ENCODE assay signal across 9 mouse cellular contexts in the genomic region with DNA sequence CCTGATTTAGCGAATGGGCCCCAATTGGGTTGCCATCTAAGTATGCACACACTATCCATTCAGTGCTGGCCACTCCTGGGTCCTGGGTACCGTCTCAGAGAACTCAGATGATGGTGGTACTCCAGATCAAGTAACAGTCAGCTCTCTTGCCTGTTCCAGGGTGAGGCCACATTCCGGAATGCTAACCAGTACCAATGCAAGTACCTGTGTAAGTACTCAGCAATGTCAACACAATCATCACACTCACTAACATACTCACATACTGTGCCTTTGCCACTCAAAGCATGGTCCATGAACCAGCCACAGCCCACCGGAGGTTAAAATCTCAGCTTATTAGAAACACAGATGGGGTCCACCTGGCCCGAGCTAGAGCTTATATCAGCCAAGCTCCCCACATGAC. TPM values are rescaled to one million over a fixed set of nuclear protein-coding genes. Genes with fewer than 3 reads are reported as not detected.
DNase-seq lines count a peak whose midpoint lies in the region; ATAC-seq and TF ChIP-seq lines count a peak whose summit lies in the region.
"Had no signal": no experiment of that assay in that cellular context is flagged by ENCODE, and none has a peak within 500 bp of the region (broad histone marks: within the 10 kb centered on the region; RNA-seq: fewer than 3 reads in every experiment).

No protein-coding gene starts in this region.

- H3K36me3 ChIP-seq in intestine, embryonic 14.5 days (ENCODE audit: control insufficient read depth, insufficient read depth, low read length): no peaks in the 10 kb centered on the region
- H3K36me3 ChIP-seq in intestine, postnatal 0 days (ENCODE audit: control insufficient read depth, insufficient read depth): no peaks in the 10 kb centered on the region
- H3K36me3 ChIP-seq in neural tube, embryonic 11.5 days (ENCODE audit: control insufficient read depth, insufficient read depth, low read length): no peaks in the 10 kb centered on the region
- H3K36me3 ChIP-seq in limb, embryonic 11.5 days (ENCODE audit: control insufficient read depth, insufficient read depth, low read length): no peaks in the 10 kb centered on the region
- H3K36me3 ChIP-seq in stomach, embryonic 16.5 days (ENCODE audit: control insufficient read depth, insufficient read depth, low read length): no peaks in the 10 kb centered on the region

- TF ChIP-seq CTCF in intestine, postnatal 0 days (IDR thresholded peaks at IDR 0.05; ENCODE audit: low read depth): no peak

- peak overlapping the region; percentile 80; the same call in 1 of the 2 replicates for H3K27ac ChIP-seq in intestine, embryonic 14.5 days (ENCODE audit: low read depth)
- no peak overlapping the region for H3K27ac ChIP-seq in intestine, postnatal 0 days (ENCODE audit: low read depth, low read length)
- H3K27ac ChIP-seq in neural tube, embryonic 11.5 days (ENCODE audit: low read depth, low read length): no peak overlapping the region
- H3K27ac ChIP-seq in limb, embryonic 11.5 days (replicated peaks; ENCODE audit: low read depth, low read length): peak overlapping the region; percentile 74
- H3K27ac ChIP-seq in stomach, embryonic 16.5 days (ENCODE audit: low read length): peak overlapping the region; percentile 96

- no peak overlapping the region for H3K9ac ChIP-seq in intestine, embryonic 14.5 days (ENCODE audit: low read length)
- H3K9ac ChIP-seq in intestine, postnatal 0 days (ENCODE audit: low read depth, low read length): no peak overlapping the region
- no peak overlapping the region for H3K9ac ChIP-seq in neural tube, embryonic 11.5 days (ENCODE audit: low read length)
- no peak overlapping the region for H3K9ac ChIP-seq in limb, embryonic 11.5 days (ENCODE audit: low read length)
- H3K9ac ChIP-seq in stomach, embryonic 16.5 days (ENCODE audit: low read length): no peak overlapping the region

- no peak overlapping the region for H3K4me3 ChIP-seq in intestine, embryonic 14.5 days (ENCODE audit: low read depth, low read length)
- H3K4me3 ChIP-seq in intestine, postnatal 0 days (ENCODE audit: low read depth, low read length): no peak overlapping the region
- no peak overlapping the region for H3K4me3 ChIP-seq in neural tube, embryonic 11.5 days (ENCODE audit: low read depth, low read length)
- no peak overlapping the region for H3K4me3 ChIP-seq in limb, embryonic 11.5 days (ENCODE audit: low read depth, low read length)
- H3K4me3 ChIP-seq in stomach, embryonic 16.5 days (replicated peaks; ENCODE audit: low read length): no peak overlapping the region

- H3K4me1 ChIP-seq in intestine, embryonic 14.5 days (replicated peaks; ENCODE audit: control insufficient read depth, insufficient read depth, low read length): peaks cover 74% of the 10 kb centered on the region
- peaks cover 28% of the 10 kb centered on the region for H3K4me1 ChIP-seq in intestine, postnatal 0 days (replicated peaks; ENCODE audit: control insufficient read depth, insufficient read depth, low read length)
- H3K4me1 ChIP-seq in neural tube, embryonic 11.5 days (ENCODE audit: control insufficient read depth, insufficient read depth, low read length): peaks cover 30% of the 10 kb centered on the region
- H3K4me1 ChIP-seq in limb, embryonic 11.5 days (ENCODE audit: control insufficient read depth, insufficient read depth, low read length): peaks cover 49% of the 10 kb centered on the region
- H3K4me1 ChIP-seq in stomach, embryonic 16.5 days (ENCODE audit: control insufficient read depth, insufficient read depth, low read length): peaks cover 68% of the 10 kb centered on the region

- no peak for DNase-seq in intestine, embryonic 14.5 days (ENCODE audit: low spot score)
- peak; percentile 6 for DNase-seq in neural tube, embryonic 11.5 days (ENCODE audit: low spot score)
- DNase-seq in neural tube, embryonic 10.5 days (ENCODE audit: extremely low spot score, low spot score): no peak
- DNase-seq in limb, embryonic 11.5 days (ENCODE audit: low spot score): no peak
- no peak for DNase-seq in urinary bladder, postnatal 36 days (ENCODE audit: low spot score in 2 of 2)
- no peak for DNase-seq in adrenal gland, postnatal 4 days (ENCODE audit: low spot score in 2 of 2)
- DNase-seq: thymus, adult 2 months had no signal

- H3K4me2 ChIP-seq in intestine, embryonic 14.5 days (ENCODE audit: low read length): no peak overlapping the region
- H3K4me2 ChIP-seq in intestine, postnatal 0 days (replicated peaks; ENCODE audit: low read depth): no peak overlapping the region
- H3K4me2 ChIP-seq in neural tube, embryonic 11.5 days (ENCODE audit: low read depth): no peak overlapping the region
- H3K4me2 ChIP-seq in limb, embryonic 11.5 days (ENCODE audit: low read depth, severe bottlenecking): peak overlapping the region; percentile 30; the same call in 1 of the 2 replicates
- no peak overlapping the region for H3K4me2 ChIP-seq in stomach, embryonic 16.5 days (ENCODE audit: low read depth, low read length)

- no peaks in the 10 kb centered on the region for H3K9me3 ChIP-seq in intestine, embryonic 14.5 days (ENCODE audit: control insufficient read depth, low read length)
- H3K9me3 ChIP-seq in intestine, postnatal 0 days (ENCODE audit: control insufficient read depth): no peaks in the 10 kb centered on the region
- no peaks in the 10 kb centered on the region for H3K9me3 ChIP-seq in neural tube, embryonic 11.5 days (ENCODE audit: control insufficient read depth, low read length)
- H3K9me3 ChIP-seq in limb, embryonic 11.5 days (ENCODE audit: control insufficient read depth, low read length): no peaks in the 10 kb centered on the region
- H3K9me3 ChIP-seq in stomach, embryonic 16.5 days (replicated peaks; ENCODE audit: control insufficient read depth, low read length): no peaks in the 10 kb centered on the region

- no peak for ATAC-seq in intestine, embryonic 14.5 days (replicated peaks; ENCODE audit: low FRiP score, low TSS enrichment, low read depth)
- ATAC-seq in intestine, postnatal 0 days: no peak
- no peak for ATAC-seq in neural tube, embryonic 11.5 days (ENCODE audit: insufficient read depth, low FRiP score, low TSS enrichment)
- no peak for ATAC-seq in limb, embryonic 11.5 days (ENCODE audit: insufficient number of reproducible peaks, low FRiP score, low TSS enrichment, low read depth)
- no peak for ATAC-seq in stomach, embryonic 16.5 days (ENCODE audit: insufficient read depth, low FRiP score)

- 90% methylated on average over 5 of the region's 5 CpGs for WGBS in intestine, embryonic 14.5 days
- WGBS in intestine, postnatal 0 days: 89% methylated on average over 5 of the region's 5 CpGs
- WGBS in neural tube, embryonic 11.5 days: 84% methylated on average over 5 of the region's 5 CpGs
- WGBS in limb, embryonic 11.5 days: 73% methylated on average over 5 of the region's 5 CpGs
- WGBS in stomach, embryonic 16.5 days: 82% methylated on average over 5 of the region's 5 CpGs

- no peaks in the 10 kb centered on the region for H3K27me3 ChIP-seq in intestine, embryonic 14.5 days (replicated peaks; ENCODE audit: control insufficient read depth, insufficient read depth, low read length)
- no peaks in the 10 kb centered on the region for H3K27me3 ChIP-seq in intestine, postnatal 0 days (replicated peaks; ENCODE audit: control insufficient read depth, insufficient read depth, low read length)
- no peaks in the 10 kb centered on the region for H3K27me3 ChIP-seq in neural tube, embryonic 11.5 days (ENCODE audit: control insufficient read depth, insufficient read depth, low read length)
- H3K27me3 ChIP-seq in limb, embryonic 11.5 days (ENCODE audit: control insufficient read depth, insufficient read depth, low read length): 0 out of 2 replicates have a peak, but pooled peaks cover 2% of the 10 kb centered on the region
- no peaks in the 10 kb centered on the region for H3K27me3 ChIP-seq in stomach, embryonic 16.5 days (ENCODE audit: control insufficient read depth, insufficient read depth, low read length)

RNA-seq across cellular contexts. Expression of a gene that starts 10.7 kb away (rescaled TPM):
- 4.2 and 4.7 TPM in 2 replicates for polyA plus RNA-seq in intestine, embryonic 14.5 days (2014; fragmentation: Nextera tagmentation; extraction: Ambion mirVana)
- polyA plus RNA-seq in intestine, postnatal 0 days (2015; fragmentation: Nextera tagmentation; extraction: Ambion mirVana): 1.3 TPM in 2 replicates
- 3.2 and 3.4 TPM in 2 replicates for polyA plus RNA-seq in neural tube, embryonic 11.5 days (2014; fragmentation: Nextera tagmentation; extraction: Ambion mirVana)
- 1.3 and 1.4 TPM in 2 replicates for polyA plus RNA-seq in limb, embryonic 11.5 days (2014; fragmentation: Nextera tagmentation; extraction: Ambion mirVana)
- polyA plus RNA-seq in stomach, embryonic 16.5 days (2015; fragmentation: Nextera tagmentation; extraction: Ambion mirVana): 2.9 and 3.4 TPM in 2 replicates
- 1 to 10 TPM; 5.2 to 6.4 TPM for total RNA-seq in adrenal gland, postnatal 4 days (2021)

RNA-seq across cellular contexts. Expression of a gene that starts 53.4 kb away (rescaled TPM):
- polyA plus RNA-seq in intestine, embryonic 14.5 days (2014; fragmentation: Nextera tagmentation; extraction: Ambion mirVana): 26.0 and 26.3 TPM in 2 replicates
- 4.1 and 4.5 TPM in 2 replicates for polyA plus RNA-seq in intestine, postnatal 0 days (2015; fragmentation: Nextera tagmentation; extraction: Ambion mirVana)
- polyA plus RNA-seq in neural tube, embryonic 11.5 days (2014; fragmentation: Nextera tagmentation; extraction: Ambion mirVana): 1.8 and 2.5 TPM in 2 replicates
- polyA plus RNA-seq in limb, embryonic 11.5 days (2014; fragmentation: Nextera tagmentation; extraction: Ambion mirVana): 4.4 and 4.6 TPM in 2 replicates
- 16.6 and 17.6 TPM in 2 replicates for polyA plus RNA-seq in stomach, embryonic 16.5 days (2015; fragmentation: Nextera tagmentation; extraction: Ambion mirVana)
- total RNA-seq in adrenal gland, postnatal 4 days (2021): 1 to 10 TPM; 6.2 to 9.1 TPM

Comparison
In these comparisons a context has a peak if more than half of its experiments do, and no peak if none do; other contexts are left out.
1. H3K27ac ChIP-seq: peak in intestine, embryonic 14.5 days (single experiment), limb, embryonic 11.5 days (single experiment) and stomach, embryonic 16.5 days (single experiment); none in intestine, postnatal 0 days (single experiment) and neural tube, embryonic 11.5 days (single experiment).